Mouse (Mus musculus): ENCODE measurements around the gene Prl2c1.

- TF ChIP-seq CTCF (IDR thresholded peaks at IDR 0.05; ENCODE audit: borderline replicate concordance, extremely low read depth, insufficient read depth, insufficient read length) (no peak), POLR2A (IDR thresholded peaks at IDR 0.05; ENCODE audit: borderline replicate concordance, extremely low read depth, insufficient read depth, insufficient read length, poor library complexity, severe bottlenecking) (no peak)
These were observed 47.8 kb upstream of the Prl2c1 start, which contains the start of gene Prl2a1 for GRCm38 (mm10) chr13:27801354-27801753.
